Mouse (Mus musculus) megakaryocyte, embryonic 14.5 days (primary cell): ENCODE measurements around the gene Grb2.

Source experiments
- FLI1 ChIP-seq: IDR thresholded peaks from 2 replicates; pipeline ENCODE4 v1.6.1; 2012; ENCODE audit warnings: low read length, inconsistent platforms, mixed read lengths
- GATA1 ChIP-seq: IDR thresholded peaks from 3 replicates; pipeline ENCODE4 v1.6.1; 2012; ENCODE audit warnings: mixed read lengths, low read length, inconsistent platforms, borderline replicate concordance

DNA sequence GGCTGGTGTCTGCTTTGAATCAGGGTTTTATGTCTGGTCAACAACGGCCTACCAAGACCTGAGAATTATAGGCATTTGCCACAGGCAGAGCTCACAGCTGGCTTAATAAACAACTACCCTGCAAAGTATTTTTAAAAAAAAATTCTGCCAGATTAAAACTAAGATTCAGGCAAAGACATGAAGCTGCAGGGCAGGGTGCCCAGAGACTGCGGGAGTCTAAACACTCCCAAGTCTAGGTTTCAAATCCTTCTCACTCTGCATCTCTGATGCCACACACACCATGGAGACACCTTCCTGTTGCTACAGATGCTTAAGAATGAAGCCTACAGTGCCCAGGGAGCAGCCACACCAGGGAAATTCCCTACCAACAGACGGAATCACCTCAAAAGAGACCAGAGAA lies 56.7 kb downstream of the Grb2 start:
- no peak for TF ChIP-seq FLI1
- no peak for TF ChIP-seq GATA1
